Mouse (Mus musculus) stomach, postnatal 0 days (tissue): ENCODE results near the gene Ubr4. TPM values are rescaled to one million over a fixed set of nuclear protein-coding genes. Genes with fewer than 3 reads are reported as not detected.
A peak's percentile ranks its signal among the peaks of the same experiment; 100 is the strongest.

ENCODE experiments used
- ATAC-seq: fragments of 200-750 bp; cut with Nextera tagmentation; 2 replicates; pipeline ENCODE4 v1.8.0; 2017; ENCODE audit not compliant: low FRiP score, low TSS enrichment
- DNase-seq: peaks from one replicate; pipeline ENCODE4 v3.0.0-alpha.2; 2016; ENCODE audit warnings: low spot score
- H3K27ac ChIP-seq: fragments of 300-500 bp; sonication (generic); replicated peaks from 2 replicates; pipeline ENCODE4 v1.5.1; 2014; ENCODE audit warnings: mild to moderate bottlenecking, control low read depth
- H3K27me3 ChIP-seq: fragments of 300-500 bp; sonication (generic); 2 replicates; pipeline ENCODE4 v1.6.1; 2014; ENCODE audit warnings: low read length; ENCODE audit not compliant: control insufficient read depth, insufficient read depth
- H3K36me3 ChIP-seq: fragments of 300-500 bp; sonication (generic); 2 replicates; pipeline ENCODE4 v1.6.1; 2014; ENCODE audit warnings: low read length, mixed read lengths; ENCODE audit not compliant: control insufficient read depth, insufficient read depth
- H3K4me1 ChIP-seq: fragments of 300-500 bp; sonication (generic); replicated peaks from 2 replicates; pipeline ENCODE4 v1.6.1; 2014; ENCODE audit warnings: antibody characterized with exemption; ENCODE audit not compliant: control insufficient read depth, insufficient read depth
- H3K4me2 ChIP-seq: fragments of 300-500 bp; sonication (generic); replicated peaks from 2 replicates; pipeline ENCODE4 v1.6.1; 2014; ENCODE audit warnings: low read depth, mild to moderate bottlenecking, control low read depth, moderate library complexity
- H3K4me3 ChIP-seq: fragments of 300-500 bp; sonication (generic); 2 replicates; pipeline ENCODE4 v1.5.1; 2014; ENCODE audit warnings: low read depth, low read length, control low read depth
- H3K9ac ChIP-seq: fragments of 300-500 bp; sonication (generic); 2 replicates; pipeline ENCODE4 v1.6.1; 2014; ENCODE audit warnings: mild to moderate bottlenecking, low read length, control low read depth, mixed read lengths
- H3K9me3 ChIP-seq: fragments of 300-500 bp; sonication (generic); 2 replicates; pipeline ENCODE4 v1.6.1; 2016; ENCODE audit warnings: low read length; ENCODE audit not compliant: control insufficient read depth
- CTCF ChIP-seq: IDR thresholded peaks from 2 replicates; pipeline ENCODE4 v1.5.1; 2016; ENCODE audit warnings: antibody characterized with exemption, low read depth, mild to moderate bottlenecking, moderate library complexity
- EP300 ChIP-seq: optimal IDR thresholded peaks from 2 replicates; pipeline ENCODE3; 2016; ENCODE audit warnings: antibody characterized with exemption
- WGBS: fragments of 180-500 bp; shearing (Covaris S2); extraction: QIAGEN DNeasy Blood & Tissue Kit; methylation state at CpG from one replicate; pipeline ENCODE4 v1.1.7; 2014; 5-methylcytosine and 5-hydroxymethylcytosine counted together
- polyA plus RNA-seq: library from polyadenylated mRNA; unstranded; fragments of >200 nt; fragmentation: Nextera tagmentation; extraction: Ambion mirVana; gene quantifications from 2 replicates; pipeline ENCODE4 v1.2.1, GENCODE M21; 2015

Ubr4 gene
- polyA plus RNA-seq, 1 experiment from 2014 or later: 32.8 TPM

DNA sequence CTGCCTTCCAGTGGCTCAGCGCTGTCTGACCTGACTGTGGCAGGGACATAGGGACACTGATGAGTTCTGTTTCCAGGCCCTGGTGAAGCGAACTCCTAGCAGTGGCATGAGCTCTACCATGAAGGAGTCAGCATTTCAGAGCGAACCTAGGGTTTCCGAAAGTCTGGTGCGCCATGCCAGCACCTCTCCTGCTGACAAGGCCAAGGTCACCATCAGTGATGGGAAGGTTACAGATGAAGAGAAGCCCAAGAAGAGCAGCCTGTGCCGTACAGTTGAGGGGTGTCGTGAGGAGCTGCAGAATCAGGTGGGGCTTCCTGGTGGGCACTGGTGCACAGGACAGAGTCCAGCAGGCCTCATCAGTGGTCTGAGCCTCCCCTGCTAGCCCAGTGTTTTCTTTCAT lies 69.2 kb downstream of the Ubr4 start:
- TF ChIP-seq EP300: no peak
- no peak for TF ChIP-seq CTCF
- H3K4me1 ChIP-seq: no peaks in the 10 kb centered on the region
- no peak overlapping the region for H3K4me3 ChIP-seq
- DNase-seq (no peak), ATAC-seq (no peak)
- peaks cover 58% of the 10 kb centered on the region for H3K36me3 ChIP-seq
- H3K9ac ChIP-seq: no peak overlapping the region
- 93% methylated on average over 7 of the region's 7 CpGs for WGBS
- H3K27me3 ChIP-seq: no peaks in the 10 kb centered on the region
- H3K27ac ChIP-seq: no peak overlapping the region
- no peaks in the 10 kb centered on the region for H3K9me3 ChIP-seq
- H3K4me2 ChIP-seq: no peak overlapping the region

- Histone ChIP-seq H3K36me3 (peaks cover 57% of the 10 kb centered on the region), H3K4me3 (no peak overlapping the region), H3K27me3 (no peaks in the 10 kb centered on the region), H3K4me1 (no peaks in the 10 kb centered on the region), H3K27ac (no peak overlapping the region), H3K9ac (no peak overlapping the region), H3K4me2 (no peak overlapping the region), H3K9me3 (no peaks in the 10 kb centered on the region)
- 93% methylated on average over 2 of the region's 2 CpGs for WGBS
- TF ChIP-seq CTCF (no peak), EP300 (no peak)
- ATAC-seq (no peak), DNase-seq (no peak)
Observed at GRCm38 (mm10) chr4:139422409-139422808, 70.0 kb downstream of the Ubr4 start.

- no peak overlapping the region for H3K27ac ChIP-seq
- H3K27me3 ChIP-seq: no peaks in the 10 kb centered on the region
- DNase-seq: no peak
- H3K4me1 ChIP-seq: no peaks in the 10 kb centered on the region
- TF ChIP-seq EP300: no peak
- TF ChIP-seq CTCF: no peak
- no peak overlapping the region for H3K9ac ChIP-seq
- H3K9me3 ChIP-seq: no peaks in the 10 kb centered on the region
- 77% methylated on average over 2 of the region's 2 CpGs for WGBS
- no peak overlapping the region for H3K4me2 ChIP-seq
- H3K4me3 ChIP-seq: no peak overlapping the region
- no peak for ATAC-seq
- H3K36me3 ChIP-seq: peaks cover 58% of the 10 kb centered on the region
Observed at GRCm38 (mm10) chr4:139423270-139423669, 70.9 kb downstream of the Ubr4 start.

GRCm38 (mm10) chr4:139430176-139430575 lies 77.8 kb downstream of the Ubr4 start:
- Histone ChIP-seq H3K9me3 (no peaks in the 10 kb centered on the region), H3K4me1 (no peaks in the 10 kb centered on the region), H3K27me3 (no peaks in the 10 kb centered on the region), H3K4me2 (no peak overlapping the region), H3K36me3 (peaks cover 67% of the 10 kb centered on the region), H3K4me3 (no peak overlapping the region), H3K9ac (no peak overlapping the region), H3K27ac (no peak overlapping the region)
- TF ChIP-seq CTCF (peak; percentile 85), EP300 (no peak)
- WGBS: 55% methylated on average over 15 of the region's 15 CpGs
- peak; percentile 83 for DNase-seq
- peak; percentile 81 for ATAC-seq

DNA sequence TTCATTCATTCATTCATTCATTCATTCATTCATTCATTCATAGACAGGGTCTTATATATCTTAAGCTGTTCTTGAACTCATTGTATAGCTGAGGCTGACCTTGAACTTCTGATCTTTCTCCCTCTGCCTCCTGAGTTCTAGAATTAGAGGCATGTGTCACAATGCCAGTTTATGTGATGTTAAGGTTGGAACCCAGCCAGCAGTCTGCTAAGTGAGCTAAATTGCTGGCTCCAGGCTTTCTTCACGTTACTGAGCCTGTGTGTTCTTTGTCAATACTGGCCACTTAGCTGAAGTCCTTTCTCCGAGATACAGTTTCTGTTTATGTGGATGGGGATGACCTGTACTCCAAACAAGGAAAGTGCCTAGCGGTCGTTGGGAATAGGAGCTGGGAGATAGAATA lies 78.5 kb downstream of the Ubr4 start:
- TF ChIP-seq CTCF: no peak
- WGBS: 46% methylated on average over 4 of the region's 4 CpGs
- H3K27ac ChIP-seq: no peak overlapping the region
- ATAC-seq (no peak), DNase-seq (no peak)
- H3K4me1 ChIP-seq: no peaks in the 10 kb centered on the region
- no peak overlapping the region for H3K4me3 ChIP-seq
- no peak overlapping the region for H3K4me2 ChIP-seq
- H3K9ac ChIP-seq: no peak overlapping the region
- H3K9me3 ChIP-seq: no peaks in the 10 kb centered on the region
- H3K27me3 ChIP-seq: no peaks in the 10 kb centered on the region
- H3K36me3 ChIP-seq: peaks cover 71% of the 10 kb centered on the region

GRCm38 (mm10) chr4:139432966-139433765 lies 80.8 kb downstream of the Ubr4 start:
- TF ChIP-seq EP300 (no peak), CTCF (no peak)
- no peak overlapping the region; the same call in 1 of the 2 replicates for H3K27ac ChIP-seq
- no peaks in the 10 kb centered on the region for H3K4me1 ChIP-seq

More at GRCm38 (mm10) chr4:139432966-139433765, 80.8 kb downstream of the Ubr4 start:
- Histone ChIP-seq H3K27me3 (no peaks in the 10 kb centered on the region), H3K36me3 (peaks cover 70% of the 10 kb centered on the region), H3K4me2 (no peak overlapping the region), H3K9me3 (no peaks in the 10 kb centered on the region), H3K4me3 (no peak overlapping the region), H3K9ac (no peak overlapping the region)
- peak; percentile 61; the same call in 1 of the 2 replicates for ATAC-seq
- 74% methylated on average over 15 of the region's 15 CpGs for WGBS
- DNase-seq: peak; percentile 28
